Mouse (Mus musculus): Measurements from ENCODE around the gene Catsper2.

DNA sequence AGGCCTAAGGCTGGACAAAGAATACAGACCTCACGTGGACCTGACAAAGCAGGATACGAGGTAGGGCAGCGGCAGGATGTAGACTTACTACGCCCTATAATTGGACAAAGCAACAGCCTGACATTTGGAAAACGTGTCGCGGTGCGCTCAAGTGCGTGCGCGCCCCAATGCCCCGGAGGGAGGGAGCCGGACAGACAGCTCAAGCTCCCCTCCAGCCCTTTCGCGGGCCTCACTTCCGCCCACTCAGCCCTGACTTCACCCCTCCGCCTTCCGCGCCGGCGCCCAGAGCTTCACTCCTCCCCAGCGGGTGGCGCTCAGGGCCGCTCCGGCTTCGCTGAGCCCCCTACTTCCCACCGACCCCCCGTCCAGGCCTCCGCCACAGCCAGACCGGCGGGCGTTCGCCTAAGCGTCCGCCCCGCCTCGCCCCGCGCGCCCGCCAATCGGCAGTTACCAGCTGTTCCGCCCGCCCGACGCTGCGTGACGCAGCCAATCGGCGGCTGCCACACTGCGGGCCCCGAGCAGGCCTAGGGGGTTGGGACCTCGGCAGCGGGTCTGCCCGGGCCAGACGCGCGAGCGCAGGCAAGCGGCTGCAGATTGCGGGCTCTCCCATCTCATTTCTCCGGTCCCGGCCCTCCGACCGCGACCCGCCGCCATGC lies at the start of gene Catsper2, which contains the start of gene Pdia3:
- peak; percentile 89 for TF ChIP-seq POLR2A (IDR thresholded peaks at IDR 0.05; ENCODE audit: borderline replicate concordance, extremely low read depth, low read depth, low read length)
- TF ChIP-seq CTCF (IDR thresholded peaks at IDR 0.05; ENCODE audit: insufficient read depth, low read length) = no peak
